Mouse (Mus musculus) embryonic facial prominence, embryonic 12.5 days (tissue): ENCODE measurements around the gene Osbpl10. TPM values are rescaled to one million over a fixed set of nuclear protein-coding genes. Genes with fewer than 3 reads are reported as not detected.
A peak's percentile ranks its signal among the peaks of the same experiment; 100 is the strongest.

ENCODE experiments used
- ATAC-seq: fragments of 200-750 bp; cut with Nextera tagmentation; 2 replicates; pipeline ENCODE4 v1.8.0; 2017; ENCODE audit not compliant: insufficient number of reproducible peaks, insufficient read depth, low FRiP score, low TSS enrichment
- H3K27ac ChIP-seq: fragments of 300-500 bp; sonication (generic); 2 replicates; pipeline ENCODE4 v1.5.1; 2016; ENCODE audit warnings: mild to moderate bottlenecking
- H3K27me3 ChIP-seq: fragments of 300-500 bp; sonication (generic); 2 replicates; pipeline ENCODE4 v1.6.1; 2016; ENCODE audit warnings: mild to moderate bottlenecking, moderate library complexity
- H3K36me3 ChIP-seq: fragments of 300-500 bp; sonication (generic); 2 replicates; pipeline ENCODE4 v1.6.1; 2016; ENCODE audit warnings: mild to moderate bottlenecking
- H3K4me1 ChIP-seq: fragments of 300-500 bp; sonication (generic); 2 replicates; pipeline ENCODE4 v1.6.1; 2016
- H3K4me2 ChIP-seq: fragments of 300-500 bp; sonication (generic); replicated peaks from 2 replicates; pipeline ENCODE4 v1.6.1; 2016; ENCODE audit warnings: mild to moderate bottlenecking, moderate library complexity
- H3K4me3 ChIP-seq: fragments of 300-500 bp; sonication (generic); 2 replicates; pipeline ENCODE4 v1.5.1; 2016; ENCODE audit warnings: mild to moderate bottlenecking
- H3K9ac ChIP-seq: fragments of 300-500 bp; sonication (generic); 2 replicates; pipeline ENCODE4 v1.6.1; 2016; ENCODE audit warnings: mild to moderate bottlenecking, moderate library complexity
- H3K9me3 ChIP-seq: fragments of 300-500 bp; sonication (generic); 2 replicates; pipeline ENCODE4 v1.6.1; 2016; ENCODE audit warnings: mild to moderate bottlenecking, moderate library complexity
- WGBS: fragments of 180-500 bp; shearing (Covaris S2); methylation state at CpG from one replicate; pipeline ENCODE4 v1.1.7; 2016; 5-methylcytosine and 5-hydroxymethylcytosine counted together
- polyA plus RNA-seq: library from polyadenylated mRNA; unstranded; fragments of >200 nt; fragmentation: Nextera tagmentation; extraction: Ambion mirVana; gene quantifications from 2 replicates; pipeline ENCODE4 v1.2.1, GENCODE M21; 2016

Gene Osbpl10
- polyA plus RNA-seq, 1 experiment from 2014 or later = 2.9 TPM

GRCm38 (mm10) chr9:115139597-115140332 lies 161.4 kb downstream of the Osbpl10 start:
- ATAC-seq = no peak
- Histone ChIP-seq H3K27me3 (no peaks in the 10 kb centered on the region), H3K4me1 (0 out of 2 replicates have a peak, but pooled peaks cover 7% of the 10 kb centered on the region), H3K4me3 (no peak overlapping the region), H3K4me2 (no peak overlapping the region), H3K9me3 (no peaks in the 10 kb centered on the region), H3K36me3 (no peaks in the 10 kb centered on the region), H3K27ac (no peak overlapping the region), H3K9ac (no peak overlapping the region)
- 86% methylated on average over 14 of the region's 14 CpGs for WGBS

GRCm38 (mm10) chr9:115147141-115147540 lies 168.8 kb downstream of the Osbpl10 start:
- Histone ChIP-seq H3K9ac (no peak overlapping the region), H3K9me3 (0 out of 2 replicates have a peak, but pooled peaks cover 3% of the 10 kb centered on the region), H3K27ac (no peak overlapping the region), H3K4me3 (no peak overlapping the region), H3K36me3 (no peaks in the 10 kb centered on the region), H3K4me2 (no peak overlapping the region), H3K27me3 (no peaks in the 10 kb centered on the region), H3K4me1 (no peaks in the 10 kb centered on the region)
- no peak for ATAC-seq
- 85% methylated on average over 5 of the region's 5 CpGs for WGBS

- no peaks in the 10 kb centered on the region for H3K4me1 ChIP-seq
- H3K4me3 ChIP-seq = no peak overlapping the region
- H3K36me3 ChIP-seq = no peaks in the 10 kb centered on the region
- H3K9me3 ChIP-seq = 0 out of 2 replicates have a peak, but pooled peaks cover 3% of the 10 kb centered on the region
- H3K27me3 ChIP-seq = no peaks in the 10 kb centered on the region
- ATAC-seq = no peak
- WGBS = 63% methylated on average over 13 of the region's 13 CpGs
- H3K4me2 ChIP-seq = no peak overlapping the region
- H3K9ac ChIP-seq = no peak overlapping the region
- H3K27ac ChIP-seq = no peak overlapping the region
Observed at GRCm38 (mm10) chr9:115147586-115148355, 169.4 kb downstream of the Osbpl10 start.

- Histone ChIP-seq H3K36me3 (no peaks in the 10 kb centered on the region), H3K4me1 (no peaks in the 10 kb centered on the region), H3K4me2 (no peak overlapping the region), H3K27ac (no peak overlapping the region), H3K27me3 (no peaks in the 10 kb centered on the region), H3K9ac (no peak overlapping the region), H3K9me3 (0 out of 2 replicates have a peak, but pooled peaks cover 3% of the 10 kb centered on the region), H3K4me3 (no peak overlapping the region)
- WGBS = 88% methylated on average over 18 of the region's 18 CpGs
- no peak for ATAC-seq
Observed at GRCm38 (mm10) chr9:115149011-115149756, 170.8 kb downstream of the Osbpl10 start.

GRCm38 (mm10) chr9:115161591-115161990 lies 183.2 kb downstream of the Osbpl10 start:
- Histone ChIP-seq H3K36me3 (no peaks in the 10 kb centered on the region), H3K27ac (0 out of 2 replicates have a peak overlapping the region, but pooled peaks have one; percentile 23), H3K4me1 (0 out of 2 replicates have a peak, but pooled peaks cover 10% of the 10 kb centered on the region), H3K27me3 (no peaks in the 10 kb centered on the region), H3K9ac (no peak overlapping the region), H3K4me2 (no peak overlapping the region), H3K4me3 (no peak overlapping the region), H3K9me3 (no peaks in the 10 kb centered on the region)
- no peak for ATAC-seq
- WGBS = 50% methylated on average over 5 of the region's 5 CpGs

GRCm38 (mm10) chr9:115163031-115163430 lies 184.7 kb downstream of the Osbpl10 start:
- no peak for ATAC-seq
- no peak overlapping the region for H3K4me2 ChIP-seq
- H3K27me3 ChIP-seq = no peaks in the 10 kb centered on the region
- H3K4me1 ChIP-seq = 0 out of 2 replicates have a peak, but pooled peaks cover 10% of the 10 kb centered on the region
- H3K36me3 ChIP-seq = no peaks in the 10 kb centered on the region
- 67% methylated on average over 5 of the region's 5 CpGs for WGBS
- no peak overlapping the region for H3K27ac ChIP-seq
- H3K4me3 ChIP-seq = no peak overlapping the region
- H3K9me3 ChIP-seq = no peaks in the 10 kb centered on the region
- H3K9ac ChIP-seq = no peak overlapping the region

- Histone ChIP-seq H3K9ac (no peak overlapping the region), H3K9me3 (no peaks in the 10 kb centered on the region), H3K4me3 (no peak overlapping the region), H3K4me2 (no peak overlapping the region), H3K27me3 (no peaks in the 10 kb centered on the region), H3K27ac (no peak overlapping the region), H3K4me1 (0 out of 2 replicates have a peak, but pooled peaks cover 10% of the 10 kb centered on the region), H3K36me3 (no peaks in the 10 kb centered on the region)
- WGBS = 77% methylated on average over 8 of the region's 8 CpGs
- ATAC-seq = no peak
Observed at GRCm38 (mm10) chr9:115163693-115164092, 185.3 kb downstream of the Osbpl10 start.

- no peaks in the 10 kb centered on the region for H3K27me3 ChIP-seq
- WGBS = 84% methylated on average over 7 of the region's 7 CpGs
Observed at GRCm38 (mm10) chr9:115164351-115164750, 186.0 kb downstream of the Osbpl10 start.

GRCm38 (mm10) chr9:115165996-115166395 lies 187.6 kb downstream of the Osbpl10 start:
- Histone ChIP-seq H3K27me3 (no peaks in the 10 kb centered on the region), H3K9me3 (no peaks in the 10 kb centered on the region), H3K27ac (no peak overlapping the region), H3K4me1 (no peaks in the 10 kb centered on the region), H3K9ac (no peak overlapping the region), H3K36me3 (no peaks in the 10 kb centered on the region), H3K4me3 (no peak overlapping the region), H3K4me2 (no peak overlapping the region)
- ATAC-seq = no peak
- WGBS = 91% methylated on average over 8 of the region's 8 CpGs

More at GRCm38 (mm10) chr9:115164351-115164750, 186.0 kb downstream of the Osbpl10 start:
- Histone ChIP-seq H3K4me3 (no peak overlapping the region), H3K4me1 (0 out of 2 replicates have a peak, but pooled peaks cover 7% of the 10 kb centered on the region), H3K36me3 (no peaks in the 10 kb centered on the region), H3K27ac (no peak overlapping the region), H3K4me2 (no peak overlapping the region), H3K9ac (no peak overlapping the region), H3K9me3 (no peaks in the 10 kb centered on the region)
- no peak for ATAC-seq

GRCm38 (mm10) chr9:115169591-115169990 lies 191.2 kb downstream of the Osbpl10 start:
- 86% methylated on average over 13 of the region's 13 CpGs for WGBS
- Histone ChIP-seq H3K27ac (no peak overlapping the region), H3K27me3 (no peaks in the 10 kb centered on the region), H3K9me3 (no peaks in the 10 kb centered on the region), H3K36me3 (no peaks in the 10 kb centered on the region), H3K4me2 (no peak overlapping the region), H3K9ac (no peak overlapping the region), H3K4me3 (no peak overlapping the region), H3K4me1 (no peaks in the 10 kb centered on the region)
- no peak for ATAC-seq

- no peaks in the 10 kb centered on the region for H3K4me1 ChIP-seq
- no peak overlapping the region for H3K9ac ChIP-seq
- H3K4me2 ChIP-seq = no peak overlapping the region
- WGBS = 91% methylated on average over 6 of the region's 6 CpGs
- no peak overlapping the region for H3K4me3 ChIP-seq
- no peaks in the 10 kb centered on the region for H3K9me3 ChIP-seq
- no peak for ATAC-seq
- H3K27ac ChIP-seq = no peak overlapping the region
- H3K36me3 ChIP-seq = no peaks in the 10 kb centered on the region
- H3K27me3 ChIP-seq = no peaks in the 10 kb centered on the region
Observed at GRCm38 (mm10) chr9:115172096-115172495, 193.7 kb downstream of the Osbpl10 start.
